Mouse (Mus musculus): ENCODE measurements around the gene Ube2l6. TPM values are rescaled to one million over a fixed set of nuclear protein-coding genes. Genes with fewer than 3 reads are reported as not detected.

Ube2l6 gene
- polyA plus RNA-seq, 1 experiment from 2014 or later: 49.9 TPM

GRCm38 (mm10) chr2:84783840-84784566 is 14.6 kb upstream of the Ube2l6 start:
- peak; percentile 81 for ATAC-seq
- 50% methylated on average over 3 of the region's 3 CpGs for WGBS
- H3K36me3 ChIP-seq (ENCODE audit: control insufficient read depth, insufficient read depth, low read length): no peaks in the 10 kb centered on the region

DNA sequence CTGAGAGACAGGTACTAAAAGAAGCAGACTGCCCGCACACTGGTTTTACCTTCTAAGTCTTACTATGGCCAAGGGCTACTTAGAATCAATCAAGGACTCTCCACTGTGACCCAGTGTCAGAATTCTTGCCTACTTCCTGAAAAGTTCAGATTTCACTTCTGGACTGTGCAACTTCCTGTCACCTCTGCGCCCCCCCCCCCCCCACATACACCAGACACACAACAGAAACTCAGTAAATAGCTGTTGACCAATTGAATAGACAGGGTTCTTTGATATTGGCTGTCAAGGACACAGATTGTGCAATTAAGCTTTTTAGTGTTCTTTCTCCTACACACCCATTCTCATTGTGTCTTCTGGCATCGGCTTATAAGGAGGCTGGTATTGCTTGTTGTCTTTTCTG is 10.3 kb upstream of the Ube2l6 start:
- no peak overlapping the region for H3K9ac ChIP-seq (ENCODE audit: low read depth, low read length)
- peaks cover 7% of the 10 kb centered on the region; the same call in 1 of the 2 replicates for H3K4me1 ChIP-seq (ENCODE audit: control insufficient read depth, insufficient read depth, low read length)
- H3K27me3 ChIP-seq (replicated peaks; ENCODE audit: control insufficient read depth, insufficient read depth, low read length): no peaks in the 10 kb centered on the region
- no peak for ATAC-seq
- H3K4me2 ChIP-seq (ENCODE audit: low read depth, low read length): no peak overlapping the region
- H3K36me3 ChIP-seq (ENCODE audit: control insufficient read depth, insufficient read depth, low read length): no peaks in the 10 kb centered on the region
- H3K27ac ChIP-seq (ENCODE audit: low read length): no peak overlapping the region
- no peak overlapping the region for H3K4me3 ChIP-seq (ENCODE audit: low read length)
- no peaks in the 10 kb centered on the region for H3K9me3 ChIP-seq (ENCODE audit: control insufficient read depth, low read length)
- 70% methylated on average over 3 of the region's 3 CpGs for WGBS

More at GRCm38 (mm10) chr2:84783840-84784566, 14.6 kb upstream of the Ube2l6 start:
- Histone ChIP-seq H3K9ac (ENCODE audit: low read depth, low read length) (no peak overlapping the region), H3K4me2 (ENCODE audit: low read depth, low read length) (no peak overlapping the region), H3K9me3 (ENCODE audit: control insufficient read depth, low read length) (no peaks in the 10 kb centered on the region), H3K4me1 (ENCODE audit: control insufficient read depth, insufficient read depth, low read length) (peaks cover 7% of the 10 kb centered on the region; the same call in 1 of the 2 replicates), H3K4me3 (ENCODE audit: low read length) (no peak overlapping the region), H3K27me3 (replicated peaks; ENCODE audit: control insufficient read depth, insufficient read depth, low read length) (no peaks in the 10 kb centered on the region), H3K27ac (ENCODE audit: low read length) (peak overlapping the region; percentile 73)

DNA sequence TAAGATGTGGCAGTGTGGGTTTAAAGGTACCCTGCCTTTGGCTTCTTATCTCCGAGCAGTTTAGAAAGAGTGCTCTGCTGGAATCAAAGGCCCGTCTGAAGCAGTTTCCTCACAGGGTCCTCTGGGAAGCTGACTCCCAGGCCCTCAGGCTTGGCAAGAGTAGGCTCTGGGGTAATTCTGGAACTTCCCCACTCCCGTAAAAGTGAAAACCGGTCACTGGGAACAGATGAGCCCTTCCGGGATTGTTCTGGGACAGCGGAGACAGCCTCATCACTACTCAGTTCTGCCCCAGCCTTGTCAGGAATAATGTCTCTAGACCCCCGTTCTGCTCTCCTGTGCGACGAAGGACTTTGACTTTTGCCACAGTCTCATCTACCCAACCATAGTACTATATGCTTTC is 8.2 kb upstream of the Ube2l6 start:
- 56% methylated on average over 9 of the region's 9 CpGs for WGBS
- no peaks in the 10 kb centered on the region for H3K27me3 ChIP-seq (replicated peaks; ENCODE audit: control insufficient read depth, insufficient read depth, low read length)
- peaks cover 3% of the 10 kb centered on the region; the same call in 1 of the 2 replicates for H3K9me3 ChIP-seq (ENCODE audit: control insufficient read depth, low read length)
- H3K4me1 ChIP-seq (ENCODE audit: control insufficient read depth, insufficient read depth, low read length): no peaks in the 10 kb centered on the region
- H3K4me2 ChIP-seq (ENCODE audit: low read depth, low read length): no peak overlapping the region
- ATAC-seq: no peak
- no peaks in the 10 kb centered on the region for H3K36me3 ChIP-seq (ENCODE audit: control insufficient read depth, insufficient read depth, low read length)
- no peak overlapping the region for H3K9ac ChIP-seq (ENCODE audit: low read depth, low read length)
- no peak overlapping the region for H3K27ac ChIP-seq (ENCODE audit: low read length)
- H3K4me3 ChIP-seq (ENCODE audit: low read length): no peak overlapping the region

- Histone ChIP-seq H3K4me1 (ENCODE audit: control insufficient read depth, insufficient read depth, low read length) (no peaks in the 10 kb centered on the region), H3K27me3 (replicated peaks; ENCODE audit: control insufficient read depth, insufficient read depth, low read length) (no peaks in the 10 kb centered on the region), H3K4me3 (ENCODE audit: low read length) (no peak overlapping the region), H3K4me2 (ENCODE audit: low read depth, low read length) (no peak overlapping the region), H3K9ac (ENCODE audit: low read depth, low read length) (no peak overlapping the region), H3K36me3 (ENCODE audit: control insufficient read depth, insufficient read depth, low read length) (no peaks in the 10 kb centered on the region), H3K9me3 (ENCODE audit: control insufficient read depth, low read length) (peaks cover 3% of the 10 kb centered on the region; the same call in 1 of the 2 replicates), H3K27ac (ENCODE audit: low read length) (no peak overlapping the region)
- WGBS: 58% methylated on average over 3 of the region's 3 CpGs
- ATAC-seq: peak; percentile 42; the same call in 1 of the 2 replicates
Observed at GRCm38 (mm10) chr2:84792516-84792915, 6.1 kb upstream of the Ube2l6 start.

GRCm38 (mm10) chr2:84793154-84793553 is 5.5 kb upstream of the Ube2l6 start:
- Histone ChIP-seq H3K27ac (ENCODE audit: low read length) (no peak overlapping the region), H3K27me3 (replicated peaks; ENCODE audit: control insufficient read depth, insufficient read depth, low read length) (no peaks in the 10 kb centered on the region), H3K4me3 (ENCODE audit: low read length) (no peak overlapping the region), H3K9ac (ENCODE audit: low read depth, low read length) (no peak overlapping the region), H3K4me2 (ENCODE audit: low read depth, low read length) (no peak overlapping the region), H3K4me1 (ENCODE audit: control insufficient read depth, insufficient read depth, low read length) (no peaks in the 10 kb centered on the region), H3K36me3 (ENCODE audit: control insufficient read depth, insufficient read depth, low read length) (no peaks in the 10 kb centered on the region), H3K9me3 (ENCODE audit: control insufficient read depth, low read length) (peaks cover 3% of the 10 kb centered on the region; the same call in 1 of the 2 replicates)
- ATAC-seq: no peak
- WGBS: 90% methylated on average over 3 of the region's 3 CpGs

DNA sequence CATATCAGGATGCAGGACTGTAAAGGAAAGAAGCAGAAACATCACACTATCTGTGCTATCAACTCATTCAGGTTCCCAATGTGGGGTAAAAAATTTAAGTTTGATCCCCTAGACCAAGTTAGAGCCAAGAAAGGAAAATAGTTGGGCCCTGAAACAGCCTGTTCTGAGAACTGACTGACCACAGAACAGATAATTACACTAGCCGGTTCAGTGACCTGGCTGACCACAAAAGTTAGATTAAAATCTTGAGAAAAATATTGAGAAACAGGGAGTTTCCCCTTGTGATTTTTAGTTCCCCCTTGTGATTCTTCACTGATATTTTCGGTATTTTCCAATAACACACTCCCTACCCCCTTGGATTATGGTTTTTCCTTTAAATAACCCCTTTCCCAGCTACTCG is 4.8 kb upstream of the Ube2l6 start:
- no peak for ATAC-seq
- Histone ChIP-seq H3K4me3 (ENCODE audit: low read length) (no peak overlapping the region), H3K27ac (ENCODE audit: low read length) (no peak overlapping the region), H3K9me3 (ENCODE audit: control insufficient read depth, low read length) (peaks cover 3% of the 10 kb centered on the region; the same call in 1 of the 2 replicates), H3K27me3 (replicated peaks; ENCODE audit: control insufficient read depth, insufficient read depth, low read length) (no peaks in the 10 kb centered on the region), H3K9ac (ENCODE audit: low read depth, low read length) (no peak overlapping the region), H3K4me2 (ENCODE audit: low read depth, low read length) (no peak overlapping the region), H3K36me3 (ENCODE audit: control insufficient read depth, insufficient read depth, low read length) (no peaks in the 10 kb centered on the region), H3K4me1 (ENCODE audit: control insufficient read depth, insufficient read depth, low read length) (no peaks in the 10 kb centered on the region)
- 87% methylated on average over 3 of the region's 3 CpGs for WGBS

DNA sequence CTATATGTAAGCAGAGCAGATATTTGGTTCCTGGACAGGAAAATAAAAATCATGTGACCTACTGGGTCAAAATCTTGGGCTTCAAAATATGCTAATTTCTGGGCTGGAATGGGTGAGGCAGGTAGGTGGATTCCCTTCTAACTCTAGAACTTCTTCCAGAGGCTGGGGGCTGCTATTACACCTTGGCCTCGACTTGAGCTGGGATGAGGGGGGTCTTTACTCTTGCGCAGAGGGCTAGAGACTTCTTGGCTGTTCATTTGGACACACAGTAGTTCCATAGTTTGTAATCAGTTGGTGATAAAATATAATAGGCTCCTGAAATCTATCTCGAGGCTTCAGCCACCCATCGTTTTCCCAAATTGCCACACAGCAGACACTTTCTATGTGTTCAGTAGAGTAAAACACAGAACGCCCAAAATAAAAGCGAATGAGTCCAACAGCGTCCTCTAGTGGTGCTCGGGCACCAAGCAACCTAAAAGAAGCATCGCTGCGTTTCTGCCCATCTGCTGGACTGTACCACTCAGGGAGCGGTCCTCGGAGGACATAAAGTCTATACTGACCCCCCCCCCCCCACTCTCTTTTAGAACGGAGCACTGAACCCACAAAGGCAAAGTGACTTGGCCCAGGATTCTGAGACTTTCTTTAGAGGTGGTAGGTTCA is 665 bp upstream of the Ube2l6 start:
- ATAC-seq: peak; percentile 25
- H3K27ac ChIP-seq (ENCODE audit: low read length): peak overlapping the region; percentile 50
- no peaks in the 10 kb centered on the region for H3K36me3 ChIP-seq (ENCODE audit: control insufficient read depth, insufficient read depth, low read length)
- peaks cover 3% of the 10 kb centered on the region; the same call in 1 of the 2 replicates for H3K9me3 ChIP-seq (ENCODE audit: control insufficient read depth, low read length)
- H3K4me3 ChIP-seq (ENCODE audit: low read length): peak overlapping the region; percentile 52
- H3K27me3 ChIP-seq (replicated peaks; ENCODE audit: control insufficient read depth, insufficient read depth, low read length): no peaks in the 10 kb centered on the region
- 13% methylated on average over 13 of the region's 13 CpGs for WGBS
- H3K4me2 ChIP-seq (ENCODE audit: low read depth, low read length): peak overlapping the region; percentile 82
- peak overlapping the region; percentile 64 for H3K9ac ChIP-seq (ENCODE audit: low read depth, low read length)
- 0 out of 2 replicates have a peak, but pooled peaks cover 4% of the 10 kb centered on the region for H3K4me1 ChIP-seq (ENCODE audit: control insufficient read depth, insufficient read depth, low read length)

DNA sequence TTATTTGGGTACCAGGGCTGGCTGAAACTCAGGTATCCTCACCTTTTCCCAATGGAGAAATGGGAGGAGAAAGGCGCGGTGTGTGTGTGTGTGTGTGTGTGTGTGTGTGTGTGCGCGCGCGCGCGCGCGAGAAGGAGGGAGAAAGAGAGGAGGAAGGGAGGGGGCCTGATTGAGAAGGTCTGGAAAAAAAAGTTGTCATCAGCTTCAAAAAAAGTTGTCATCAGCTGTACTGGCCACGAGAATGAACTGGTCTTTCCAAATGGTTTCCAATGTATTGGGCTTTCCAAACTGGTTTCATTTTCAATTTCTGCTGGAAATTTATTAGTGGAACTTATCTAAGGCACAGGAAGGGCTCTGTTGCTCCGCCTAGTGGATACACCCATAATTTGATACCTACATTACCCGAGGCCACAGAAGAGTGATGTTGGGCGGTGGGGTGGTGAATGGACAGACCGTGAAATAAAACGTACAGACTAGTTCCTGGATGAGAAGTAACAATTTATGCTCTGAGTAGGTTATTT is 473 bp downstream of the Ube2l6 start:
- Histone ChIP-seq H3K9me3 (ENCODE audit: control insufficient read depth, low read length) (peaks cover 2% of the 10 kb centered on the region; the same call in 1 of the 2 replicates), H3K27ac (ENCODE audit: low read length) (peak overlapping the region; percentile 50), H3K4me1 (ENCODE audit: control insufficient read depth, insufficient read depth, low read length) (0 out of 2 replicates have a peak, but pooled peaks cover 4% of the 10 kb centered on the region), H3K9ac (ENCODE audit: low read depth, low read length) (peak overlapping the region; percentile 64), H3K27me3 (replicated peaks; ENCODE audit: control insufficient read depth, insufficient read depth, low read length) (no peaks in the 10 kb centered on the region), H3K4me2 (ENCODE audit: low read depth, low read length) (peak overlapping the region; percentile 82), H3K4me3 (ENCODE audit: low read length) (peak overlapping the region; percentile 52), H3K36me3 (ENCODE audit: control insufficient read depth, insufficient read depth, low read length) (no peaks in the 10 kb centered on the region)
- ATAC-seq: peak; percentile 72
- WGBS: under 1% methylated on average over 15 of the region's 16 CpGs

- H3K9ac ChIP-seq (ENCODE audit: low read depth, low read length): no peak overlapping the region
- H3K4me2 ChIP-seq (ENCODE audit: low read depth, low read length): no peak overlapping the region
- no peaks in the 10 kb centered on the region for H3K27me3 ChIP-seq (replicated peaks; ENCODE audit: control insufficient read depth, insufficient read depth, low read length)
- no peaks in the 10 kb centered on the region for H3K36me3 ChIP-seq (ENCODE audit: control insufficient read depth, insufficient read depth, low read length)
- 71% methylated on average over 4 of the region's 4 CpGs for WGBS
- H3K9me3 ChIP-seq (ENCODE audit: control insufficient read depth, low read length): no peaks in the 10 kb centered on the region
- ATAC-seq: peak; percentile 28; the same call in 1 of the 2 replicates
- H3K4me3 ChIP-seq (ENCODE audit: low read length): no peak overlapping the region
- 0 out of 2 replicates have a peak, but pooled peaks cover 4% of the 10 kb centered on the region for H3K4me1 ChIP-seq (ENCODE audit: control insufficient read depth, insufficient read depth, low read length)
- H3K27ac ChIP-seq (ENCODE audit: low read length): no peak overlapping the region
Observed at GRCm38 (mm10) chr2:84800304-84800703, 1.7 kb downstream of the Ube2l6 start.

Data from intestine, embryonic 16.5 days (tissue).